Mouse (Mus musculus): ENCODE results near the gene Sorcs2. TPM values are rescaled to one million over a fixed set of nuclear protein-coding genes. Genes with fewer than 3 reads are reported as not detected.

Sorcs2 gene
- polyA plus RNA-seq, 1 experiment from 2014 or later, result 7.8 TPM

DNA sequence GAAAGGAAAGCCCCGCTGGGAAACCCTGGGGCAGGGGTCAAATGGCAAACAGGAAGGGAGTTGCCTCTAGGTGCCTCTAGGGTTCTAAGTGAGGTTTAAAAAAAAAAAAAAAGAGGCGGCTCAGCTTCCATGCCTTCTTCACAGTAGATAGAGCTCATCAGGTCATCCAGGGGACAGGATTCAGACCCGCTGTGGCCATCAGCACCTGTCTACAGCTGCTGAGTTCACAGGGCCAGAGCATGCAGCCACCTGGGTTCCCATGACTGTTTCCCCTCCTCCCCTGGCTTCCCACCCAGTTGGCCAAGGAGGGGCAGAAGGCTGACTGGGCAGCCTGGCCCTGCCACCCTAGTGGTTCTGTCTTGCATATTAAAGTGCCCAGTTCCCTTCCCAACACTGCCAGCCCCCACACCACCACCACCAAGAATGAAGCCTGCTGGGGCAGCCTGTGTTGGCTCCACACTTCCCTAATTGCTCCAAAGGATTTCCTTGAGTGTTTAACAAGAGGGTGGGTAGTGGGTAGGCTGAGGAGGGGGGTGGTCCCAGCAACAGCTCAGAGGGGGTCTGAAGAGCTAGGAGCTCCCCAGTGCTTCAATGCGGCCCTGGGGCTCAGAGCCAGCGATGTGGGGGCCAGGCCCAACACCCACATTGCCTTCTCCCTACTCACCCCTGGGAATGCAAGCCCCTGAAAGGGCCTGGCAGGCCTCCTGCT is 38.2 kb downstream of the Sorcs2 start:
- no peak for DNase-seq (ENCODE audit: low spot score)
- WGBS, result 60% methylated on average over 5 of the region's 5 CpGs
- no peak overlapping the region for H3K4me3 ChIP-seq (ENCODE audit: low read depth, low read length)
- no peaks in the 10 kb centered on the region for H3K9me3 ChIP-seq (ENCODE audit: control insufficient read depth, low read length)
- H3K9ac ChIP-seq (ENCODE audit: low read length), result no peak overlapping the region
- no peak overlapping the region for H3K27ac ChIP-seq (ENCODE audit: low read depth, low read length)
- no peaks in the 10 kb centered on the region for H3K27me3 ChIP-seq (ENCODE audit: control insufficient read depth, insufficient read depth, low read length)
- no peak for ATAC-seq (replicated peaks; ENCODE audit: low FRiP score)
- no peaks in the 10 kb centered on the region for H3K36me3 ChIP-seq (ENCODE audit: control insufficient read depth, insufficient read depth, low read length)
- H3K4me2 ChIP-seq (ENCODE audit: low read depth, low read length, severe bottlenecking), result no peak overlapping the region
- H3K4me1 ChIP-seq (replicated peaks; ENCODE audit: control insufficient read depth, insufficient read depth, low read length), result peaks cover 6% of the 10 kb centered on the region; the same call in 1 of the 2 replicates

- 90% methylated on average over 4 of the region's 4 CpGs for WGBS
Observed at GRCm38 (mm10) chr5:36358161-36358560, 39.8 kb downstream of the Sorcs2 start.

GRCm38 (mm10) chr5:36356659-36357058 is 41.3 kb downstream of the Sorcs2 start:
- WGBS, result 93% methylated on average over 4 of the region's 4 CpGs
- Histone ChIP-seq H3K4me1 (replicated peaks; ENCODE audit: control insufficient read depth, insufficient read depth, low read length) (0 out of 2 replicates have a peak, but pooled peaks cover 6% of the 10 kb centered on the region), H3K27ac (ENCODE audit: low read depth, low read length) (no peak overlapping the region), H3K9ac (ENCODE audit: low read length) (no peak overlapping the region), H3K27me3 (ENCODE audit: control insufficient read depth, insufficient read depth, low read length) (no peaks in the 10 kb centered on the region), H3K9me3 (ENCODE audit: control insufficient read depth, low read length) (no peaks in the 10 kb centered on the region), H3K36me3 (ENCODE audit: control insufficient read depth, insufficient read depth, low read length) (no peaks in the 10 kb centered on the region), H3K4me3 (ENCODE audit: low read depth, low read length) (no peak overlapping the region), H3K4me2 (ENCODE audit: low read depth, low read length, severe bottlenecking) (no peak overlapping the region)
- ATAC-seq (replicated peaks; ENCODE audit: low FRiP score), result no peak
- DNase-seq (ENCODE audit: low spot score), result no peak

More at GRCm38 (mm10) chr5:36358161-36358560, 39.8 kb downstream of the Sorcs2 start:
- Histone ChIP-seq H3K27ac (ENCODE audit: low read depth, low read length) (no peak overlapping the region), H3K4me2 (ENCODE audit: low read depth, low read length, severe bottlenecking) (no peak overlapping the region), H3K4me3 (ENCODE audit: low read depth, low read length) (no peak overlapping the region), H3K36me3 (ENCODE audit: control insufficient read depth, insufficient read depth, low read length) (no peaks in the 10 kb centered on the region), H3K27me3 (ENCODE audit: control insufficient read depth, insufficient read depth, low read length) (no peaks in the 10 kb centered on the region), H3K4me1 (replicated peaks; ENCODE audit: control insufficient read depth, insufficient read depth, low read length) (peaks cover 6% of the 10 kb centered on the region; the same call in 1 of the 2 replicates), H3K9me3 (ENCODE audit: control insufficient read depth, low read length) (no peaks in the 10 kb centered on the region), H3K9ac (ENCODE audit: low read length) (no peak overlapping the region)
- ATAC-seq (replicated peaks; ENCODE audit: low FRiP score) (no peak), DNase-seq (ENCODE audit: low spot score) (no peak)

DNA sequence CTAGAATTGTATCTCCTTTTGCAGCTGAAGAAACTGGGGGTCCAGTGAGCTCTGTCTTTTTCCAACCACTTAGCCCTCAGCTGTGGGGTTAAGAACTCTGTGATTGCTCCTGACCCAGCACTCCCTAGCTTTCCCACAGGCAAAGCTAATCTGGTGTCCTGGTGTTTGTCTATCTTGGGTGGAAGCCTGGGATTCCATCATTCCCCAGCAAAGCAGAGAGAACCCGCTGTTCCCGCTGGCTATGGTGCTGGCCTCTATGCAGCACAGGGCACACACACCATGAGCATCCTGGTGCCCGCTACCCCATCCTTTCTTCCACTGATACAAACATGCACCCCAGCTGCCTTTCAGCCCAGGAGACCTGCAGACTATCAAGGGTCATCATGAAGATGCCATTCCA is 42.3 kb downstream of the Sorcs2 start:
- no peak for DNase-seq (ENCODE audit: low spot score)
- 92% methylated on average over 3 of the region's 3 CpGs for WGBS
- Histone ChIP-seq H3K4me2 (ENCODE audit: low read depth, low read length, severe bottlenecking) (no peak overlapping the region), H3K27me3 (ENCODE audit: control insufficient read depth, insufficient read depth, low read length) (no peaks in the 10 kb centered on the region), H3K36me3 (ENCODE audit: control insufficient read depth, insufficient read depth, low read length) (no peaks in the 10 kb centered on the region), H3K27ac (ENCODE audit: low read depth, low read length) (no peak overlapping the region), H3K4me3 (ENCODE audit: low read depth, low read length) (no peak overlapping the region), H3K9me3 (ENCODE audit: control insufficient read depth, low read length) (no peaks in the 10 kb centered on the region), H3K9ac (ENCODE audit: low read length) (no peak overlapping the region), H3K4me1 (replicated peaks; ENCODE audit: control insufficient read depth, insufficient read depth, low read length) (0 out of 2 replicates have a peak, but pooled peaks cover 6% of the 10 kb centered on the region)
- no peak for ATAC-seq (replicated peaks; ENCODE audit: low FRiP score)

DNA sequence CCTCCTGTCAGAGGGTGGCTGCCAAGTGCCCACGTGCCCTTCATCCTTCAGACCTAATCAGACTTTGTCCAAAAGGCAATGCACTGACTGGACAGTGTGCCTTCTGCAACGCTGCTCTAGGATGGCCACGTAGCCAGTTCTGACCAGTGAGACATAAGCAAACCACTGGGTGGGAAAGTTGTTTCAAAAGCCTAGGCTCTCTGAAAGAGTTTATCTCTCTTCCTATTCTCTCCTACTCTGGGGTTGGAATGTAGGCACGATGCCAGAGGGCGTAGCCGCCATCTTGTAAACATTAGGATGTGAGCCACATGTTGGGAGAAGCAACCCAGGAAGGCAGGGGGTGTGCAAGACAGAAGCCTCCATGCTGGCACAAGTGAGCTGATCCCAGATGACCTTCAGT is 44.3 kb downstream of the Sorcs2 start:
- Histone ChIP-seq H3K36me3 (ENCODE audit: control insufficient read depth, insufficient read depth, low read length) (no peaks in the 10 kb centered on the region), H3K9ac (ENCODE audit: low read length) (no peak overlapping the region), H3K4me2 (ENCODE audit: low read depth, low read length, severe bottlenecking) (no peak overlapping the region), H3K27ac (ENCODE audit: low read depth, low read length) (no peak overlapping the region), H3K27me3 (ENCODE audit: control insufficient read depth, insufficient read depth, low read length) (no peaks in the 10 kb centered on the region), H3K9me3 (ENCODE audit: control insufficient read depth, low read length) (no peaks in the 10 kb centered on the region), H3K4me3 (ENCODE audit: low read depth, low read length) (no peak overlapping the region), H3K4me1 (replicated peaks; ENCODE audit: control insufficient read depth, insufficient read depth, low read length) (no peaks in the 10 kb centered on the region)
- ATAC-seq (replicated peaks; ENCODE audit: low FRiP score) (no peak), DNase-seq (ENCODE audit: low spot score) (no peak)
- 91% methylated on average over 6 of the region's 6 CpGs for WGBS

DNA sequence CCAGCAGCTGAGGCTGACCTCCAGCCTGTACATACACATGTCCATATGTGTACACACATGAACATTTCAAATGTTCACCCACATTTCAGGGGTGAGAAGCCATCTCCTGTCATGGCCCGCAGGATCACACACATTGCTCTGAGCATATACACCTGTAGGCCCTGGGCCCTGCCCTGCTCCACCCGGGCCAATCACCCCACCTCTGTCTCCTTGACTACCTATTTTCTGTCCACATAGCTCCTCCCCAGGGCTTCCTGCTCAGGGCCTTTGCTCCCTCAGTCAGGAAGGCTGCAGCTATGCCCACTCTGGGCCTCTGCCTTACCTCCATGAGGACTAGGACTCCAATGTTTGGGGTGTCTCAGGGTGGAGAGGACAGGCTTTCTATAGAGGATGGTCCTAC is 44.7 kb downstream of the Sorcs2 start:
- H3K36me3 ChIP-seq (ENCODE audit: control insufficient read depth, insufficient read depth, low read length), result no peaks in the 10 kb centered on the region
- H3K27ac ChIP-seq (ENCODE audit: low read depth, low read length), result no peak overlapping the region
- no peaks in the 10 kb centered on the region for H3K4me1 ChIP-seq (replicated peaks; ENCODE audit: control insufficient read depth, insufficient read depth, low read length)
- no peaks in the 10 kb centered on the region for H3K9me3 ChIP-seq (ENCODE audit: control insufficient read depth, low read length)
- H3K4me3 ChIP-seq (ENCODE audit: low read depth, low read length), result no peak overlapping the region
- ATAC-seq (replicated peaks; ENCODE audit: low FRiP score) (no peak), DNase-seq (ENCODE audit: low spot score) (no peak)
- no peak overlapping the region for H3K9ac ChIP-seq (ENCODE audit: low read length)
- H3K27me3 ChIP-seq (ENCODE audit: control insufficient read depth, insufficient read depth, low read length), result no peaks in the 10 kb centered on the region
- no peak overlapping the region for H3K4me2 ChIP-seq (ENCODE audit: low read depth, low read length, severe bottlenecking)
- 86% methylated on average over 2 of the region's 2 CpGs for WGBS

DNA sequence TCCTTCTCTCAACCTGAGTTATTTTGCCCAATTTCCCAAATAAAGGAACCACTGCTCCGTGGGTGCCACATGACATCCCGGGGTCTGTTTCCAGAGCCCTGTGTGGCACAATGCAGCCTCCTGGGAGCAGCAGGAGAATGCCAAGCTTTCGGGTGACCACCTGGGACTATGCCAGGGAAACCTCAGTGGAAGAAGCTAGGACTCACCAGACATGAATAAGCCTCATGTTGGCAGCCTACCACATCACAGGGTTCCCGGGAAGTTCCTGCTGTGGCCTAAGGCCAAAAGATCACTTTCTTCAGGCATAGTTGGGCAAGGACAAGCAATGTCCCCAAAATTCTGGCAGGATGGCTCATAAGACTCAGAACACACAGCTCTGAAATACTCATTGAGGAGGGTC is 51.2 kb downstream of the Sorcs2 start:
- H3K4me2 ChIP-seq (ENCODE audit: low read depth, low read length, severe bottlenecking), result no peak overlapping the region
- no peak for DNase-seq (ENCODE audit: low spot score)
- no peak for ATAC-seq (replicated peaks; ENCODE audit: low FRiP score)
- H3K27ac ChIP-seq (ENCODE audit: low read depth, low read length), result no peak overlapping the region
- no peak overlapping the region for H3K9ac ChIP-seq (ENCODE audit: low read length)
- no peaks in the 10 kb centered on the region for H3K27me3 ChIP-seq (ENCODE audit: control insufficient read depth, insufficient read depth, low read length)
- 85% methylated on average over 4 of the region's 4 CpGs for WGBS
- H3K4me1 ChIP-seq (replicated peaks; ENCODE audit: control insufficient read depth, insufficient read depth, low read length), result no peaks in the 10 kb centered on the region
- H3K9me3 ChIP-seq (ENCODE audit: control insufficient read depth, low read length), result no peaks in the 10 kb centered on the region
- H3K4me3 ChIP-seq (ENCODE audit: low read depth, low read length), result no peak overlapping the region
- no peaks in the 10 kb centered on the region for H3K36me3 ChIP-seq (ENCODE audit: control insufficient read depth, insufficient read depth, low read length)

GRCm38 (mm10) chr5:36339283-36339682 is 58.7 kb downstream of the Sorcs2 start:
- no peak overlapping the region for H3K4me3 ChIP-seq (ENCODE audit: low read depth, low read length)
- H3K4me1 ChIP-seq (replicated peaks; ENCODE audit: control insufficient read depth, insufficient read depth, low read length), result 0 out of 2 replicates have a peak, but pooled peaks cover 5% of the 10 kb centered on the region
- H3K4me2 ChIP-seq (ENCODE audit: low read depth, low read length, severe bottlenecking), result no peak overlapping the region
- ATAC-seq (replicated peaks; ENCODE audit: low FRiP score), result no peak
- H3K27ac ChIP-seq (ENCODE audit: low read depth, low read length), result no peak overlapping the region
- DNase-seq (ENCODE audit: low spot score), result no peak
- no peaks in the 10 kb centered on the region for H3K9me3 ChIP-seq (ENCODE audit: control insufficient read depth, low read length)
- 56% methylated on average over 3 of the region's 3 CpGs for WGBS
- no peak overlapping the region for H3K9ac ChIP-seq (ENCODE audit: low read length)
- H3K36me3 ChIP-seq (ENCODE audit: control insufficient read depth, insufficient read depth, low read length), result no peaks in the 10 kb centered on the region
- no peaks in the 10 kb centered on the region for H3K27me3 ChIP-seq (ENCODE audit: control insufficient read depth, insufficient read depth, low read length)

DNA sequence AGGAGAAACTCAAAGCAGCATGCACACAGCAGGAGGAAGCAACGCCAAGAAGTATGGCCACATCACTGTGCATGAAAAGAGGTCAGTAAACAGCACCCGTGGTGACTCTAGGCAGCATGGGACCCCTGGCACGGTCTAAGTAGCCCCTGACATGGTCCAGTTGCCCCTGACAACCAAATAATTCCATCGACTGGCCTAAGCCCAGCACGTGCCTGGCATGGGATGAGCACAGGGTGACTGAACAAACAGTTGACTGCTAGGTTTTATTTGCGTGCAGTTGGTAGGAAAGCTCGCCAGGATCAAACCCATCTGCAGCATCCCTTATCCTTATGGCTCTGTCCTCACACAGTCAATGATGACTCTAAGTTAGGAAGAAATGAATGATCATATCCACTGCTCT is 61.7 kb downstream of the Sorcs2 start:
- DNase-seq (ENCODE audit: low spot score) (no peak), ATAC-seq (replicated peaks; ENCODE audit: low FRiP score) (no peak)
- peaks cover 11% of the 10 kb centered on the region; the same call in 1 of the 2 replicates for H3K4me1 ChIP-seq (replicated peaks; ENCODE audit: control insufficient read depth, insufficient read depth, low read length)
- 81% methylated on average over 7 of the region's 7 CpGs for WGBS
- H3K4me2 ChIP-seq (ENCODE audit: low read depth, low read length, severe bottlenecking), result no peak overlapping the region
- H3K4me3 ChIP-seq (ENCODE audit: low read depth, low read length), result no peak overlapping the region
- H3K27me3 ChIP-seq (ENCODE audit: control insufficient read depth, insufficient read depth, low read length), result no peaks in the 10 kb centered on the region
- H3K9me3 ChIP-seq (ENCODE audit: control insufficient read depth, low read length), result no peaks in the 10 kb centered on the region
- no peaks in the 10 kb centered on the region for H3K36me3 ChIP-seq (ENCODE audit: control insufficient read depth, insufficient read depth, low read length)
- no peak overlapping the region for H3K9ac ChIP-seq (ENCODE audit: low read length)
- no peak overlapping the region for H3K27ac ChIP-seq (ENCODE audit: low read depth, low read length)

Measured in forebrain, embryonic 11.5 days (tissue).